Mouse (Mus musculus): ENCODE data around the gene Tet2.
"Not testable (repeated sequence)": the region's sequence is repeated elsewhere in the genome, so short reads cannot be mapped to it uniquely, and the experiment has no call there.

The Tet2 gene

DNA sequence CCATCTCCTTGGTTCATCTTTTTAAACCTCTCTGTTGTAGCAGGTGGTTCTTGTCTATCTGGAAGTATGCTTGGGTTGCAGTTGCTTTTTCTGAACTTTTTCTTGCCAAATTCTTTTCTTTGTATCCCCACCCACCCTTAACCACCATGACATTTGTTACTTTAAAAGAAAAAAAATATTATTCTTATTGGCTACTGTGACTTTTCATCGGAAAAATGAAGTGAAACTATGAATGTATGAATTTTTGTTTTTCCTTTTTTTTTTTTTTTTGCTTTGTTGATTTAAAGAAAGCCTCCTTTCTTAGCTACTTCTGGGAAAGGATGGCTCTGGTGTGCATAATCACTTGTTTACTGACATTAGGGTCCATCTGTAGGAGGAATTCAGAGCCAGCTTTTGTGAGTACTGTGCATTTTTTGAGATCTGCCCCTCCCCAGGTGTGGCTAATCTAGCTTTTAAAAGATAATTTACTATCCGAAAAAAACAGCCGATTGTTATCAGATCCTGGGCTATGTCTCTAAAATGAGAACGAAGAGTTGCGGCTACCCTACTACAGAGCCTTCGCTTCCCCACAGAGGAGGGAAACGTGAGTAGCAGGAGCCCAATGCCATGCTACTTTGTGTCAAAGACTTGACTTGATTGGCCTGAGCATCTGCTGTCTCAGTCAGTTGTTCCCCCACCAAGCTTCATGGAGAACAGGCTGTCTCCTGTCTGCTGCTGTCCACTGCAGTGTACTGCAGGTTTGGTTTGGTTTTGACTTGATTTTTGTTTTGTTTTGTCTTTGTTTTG is 4.6 kb upstream of the Tet2 start:
- DNase-seq (ENCODE audit: low read depth, low spot score): peak; percentile 64

DNA sequence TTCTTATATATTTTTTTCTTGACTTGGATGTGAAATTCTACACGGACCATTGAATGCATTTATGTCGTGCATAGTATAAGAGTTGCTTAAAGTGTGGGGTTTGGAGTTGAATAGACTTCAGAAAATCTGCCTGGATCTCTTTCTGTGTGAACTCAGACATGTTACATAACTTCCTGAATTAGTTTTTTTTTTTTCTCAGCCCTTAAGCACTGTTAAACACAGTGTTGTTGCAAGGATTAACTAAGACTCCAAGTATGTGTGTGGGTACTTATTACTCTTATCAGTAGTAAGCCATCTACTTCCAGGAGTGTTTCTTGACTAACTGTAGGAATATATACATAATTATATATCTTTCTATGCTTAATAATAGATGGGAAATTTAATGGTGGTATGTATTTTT is 3.7 kb upstream of the Tet2 start:
- DNase-seq (ENCODE audit: low read depth, low spot score): no peak

DNA sequence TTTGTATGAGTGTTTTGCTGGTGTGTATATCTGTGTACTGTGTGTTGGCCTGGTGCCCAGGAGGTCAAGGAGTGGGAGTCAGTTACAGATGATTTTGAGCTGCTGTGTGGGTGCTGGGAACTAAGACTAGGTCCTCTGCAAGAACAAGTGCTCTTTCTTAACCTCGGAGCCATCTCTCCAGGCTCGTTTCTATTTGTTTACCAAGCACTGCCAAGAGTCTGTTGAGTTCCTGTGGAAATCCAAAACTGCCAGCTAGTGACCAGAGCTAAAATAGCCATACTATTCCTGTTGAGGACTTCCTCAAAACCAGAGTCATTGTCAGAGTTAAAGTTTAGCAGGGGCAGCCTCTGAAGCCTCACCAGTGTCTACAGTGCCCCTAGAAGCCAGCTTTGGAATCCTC is 1.9 kb upstream of the Tet2 start:
- DNase-seq (ENCODE audit: low read depth, low spot score): no peak

DNA sequence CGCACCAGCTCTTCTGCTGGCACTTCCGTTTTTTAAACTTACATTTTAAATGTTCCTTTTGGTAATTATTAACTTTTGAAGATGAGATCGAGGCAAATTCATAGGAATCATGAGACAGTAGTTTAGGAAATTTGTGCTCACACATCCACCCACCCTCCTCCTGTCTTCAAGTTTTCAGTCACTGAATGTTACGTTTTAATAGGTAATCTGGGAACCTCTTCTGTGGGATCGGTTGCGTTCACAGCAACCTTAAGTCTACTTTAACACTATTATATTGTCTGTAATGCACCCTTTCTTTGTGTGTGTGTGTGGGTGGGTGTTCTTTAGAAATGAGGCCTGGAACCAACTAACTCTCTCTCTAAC is 346 bp upstream of the Tet2 start:
- DNase-seq (ENCODE audit: low read depth, low spot score): no peak

DNA sequence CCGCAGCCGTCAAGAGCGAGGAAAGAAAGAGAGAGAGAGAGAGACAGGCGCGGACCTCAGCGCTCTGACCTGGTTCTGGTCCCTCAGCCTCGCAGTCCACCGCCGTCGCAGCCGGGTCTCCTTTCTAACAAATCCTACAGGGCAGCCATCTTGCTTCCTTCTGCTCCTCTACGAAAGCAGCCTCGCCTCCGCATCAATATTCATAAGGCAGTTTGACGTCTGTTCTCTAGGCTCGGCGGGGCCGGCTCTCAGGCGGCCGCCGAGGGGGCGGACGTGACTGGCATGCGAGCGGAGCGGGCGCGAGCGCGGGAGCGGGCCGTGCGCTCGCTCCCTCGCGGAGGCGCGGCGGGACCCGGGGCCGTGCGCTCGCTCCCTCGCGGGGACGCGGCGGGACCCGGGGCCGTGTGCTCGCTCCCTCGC is 798 bp downstream of the Tet2 start:
- DNase-seq (ENCODE audit: low read depth, low spot score): peak; percentile 97

DNA sequence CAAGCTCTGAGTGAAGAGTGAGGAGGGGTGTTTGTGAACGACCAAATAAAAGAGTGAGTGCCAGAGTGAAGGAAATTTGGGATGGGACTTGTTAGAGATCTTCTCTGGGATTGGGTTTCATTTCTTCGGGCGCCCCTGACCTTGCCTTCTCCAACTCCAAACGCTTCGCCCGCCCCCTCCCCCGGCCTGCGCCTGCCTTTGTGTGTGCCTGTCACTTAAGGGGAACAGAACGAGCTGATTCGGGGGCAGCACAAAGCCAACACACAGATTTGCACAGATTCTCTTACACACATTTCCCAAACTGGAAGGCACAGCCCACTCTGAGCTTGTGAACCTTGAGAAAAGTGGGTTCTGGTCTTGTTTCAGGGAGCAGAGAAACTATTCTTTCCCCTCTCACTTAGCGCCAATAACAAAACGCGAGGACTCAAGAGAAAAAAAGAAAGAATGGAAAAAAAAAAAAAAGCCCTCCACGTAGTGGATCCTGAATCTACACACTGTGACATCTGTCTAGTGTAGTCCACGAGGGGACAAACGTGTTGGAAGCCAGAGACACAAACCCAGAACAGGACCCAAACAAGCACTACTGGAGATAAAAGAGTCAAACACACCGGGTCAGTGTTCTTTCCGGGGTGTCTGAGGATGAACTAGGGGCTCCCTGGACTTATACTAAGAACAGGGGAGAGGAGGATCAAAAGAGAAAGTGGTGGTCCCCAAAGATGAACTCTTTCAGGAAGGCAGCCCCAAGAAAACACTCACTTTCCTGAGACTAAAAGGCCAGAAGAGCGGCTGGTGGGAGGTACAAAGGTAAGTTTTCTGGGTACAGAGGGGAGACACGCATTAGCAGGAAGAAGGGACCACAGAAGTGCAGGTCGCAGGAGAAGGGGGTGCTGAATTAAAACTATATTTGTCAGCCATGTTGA is 1.6 kb downstream of the Tet2 start:
- DNase-seq (ENCODE audit: low read depth, low spot score): peak; percentile 59

DNA sequence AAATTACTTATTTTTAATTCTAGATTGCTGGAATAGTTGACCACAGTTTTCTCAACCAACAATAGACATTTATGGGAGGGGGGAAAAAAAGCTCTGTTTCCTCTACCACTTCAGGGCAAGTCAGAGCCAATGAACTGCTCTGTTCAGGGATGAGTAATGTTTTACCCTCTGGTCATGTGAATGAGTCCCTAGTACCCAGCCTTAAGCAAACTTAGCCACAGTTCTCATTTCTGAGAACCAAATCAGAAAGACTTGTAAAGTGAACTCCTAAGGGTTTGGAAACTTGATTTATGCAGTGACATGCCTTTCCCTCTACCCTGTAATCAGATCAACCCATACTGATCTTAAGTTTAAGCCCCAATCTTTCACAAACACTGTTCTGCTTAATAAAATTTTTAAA is 2.9 kb downstream of the Tet2 start:
- DNase-seq (ENCODE audit: low read depth, low spot score): no peak

DNA sequence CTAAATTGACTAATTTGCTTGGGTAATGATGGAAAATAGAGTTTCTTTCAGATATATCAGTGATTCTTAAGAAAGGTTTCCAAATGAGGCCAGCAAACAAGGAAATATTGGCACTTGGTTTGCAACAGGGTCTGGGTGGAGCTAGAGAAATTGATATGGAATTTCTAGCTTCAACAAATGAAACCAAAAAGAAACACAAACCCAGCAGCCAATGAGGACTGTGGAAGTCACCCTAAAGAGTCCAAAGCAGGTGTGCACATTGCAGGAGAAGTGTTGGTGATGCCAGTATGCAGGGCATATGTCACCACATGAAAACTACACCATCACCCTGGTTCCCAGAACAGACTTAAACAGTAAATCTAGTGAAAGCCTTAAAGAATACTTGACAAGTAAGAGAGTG is 3.9 kb downstream of the Tet2 start:
- no peak for DNase-seq (ENCODE audit: low read depth, low spot score)

DNA sequence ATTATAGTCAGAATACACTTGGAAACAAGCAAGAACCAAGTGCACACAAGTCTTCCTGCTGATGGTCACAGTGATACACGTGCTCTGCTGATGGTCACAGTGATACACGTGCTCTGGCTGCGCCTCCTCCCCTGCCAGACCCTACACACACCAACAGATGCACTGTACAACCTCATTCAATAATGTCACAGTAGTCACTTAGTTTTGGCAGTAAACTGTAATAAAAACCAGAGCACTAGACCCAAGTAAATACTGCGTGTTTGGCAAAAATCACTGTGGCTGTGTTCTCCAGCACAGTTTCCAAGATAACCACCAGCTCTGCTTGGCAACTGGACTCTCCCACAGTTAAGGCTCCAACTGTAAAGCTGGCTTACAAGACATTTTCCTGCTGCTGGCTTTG is 4.9 kb downstream of the Tet2 start:
- no peak for DNase-seq (ENCODE audit: low read depth, low spot score)

DNA sequence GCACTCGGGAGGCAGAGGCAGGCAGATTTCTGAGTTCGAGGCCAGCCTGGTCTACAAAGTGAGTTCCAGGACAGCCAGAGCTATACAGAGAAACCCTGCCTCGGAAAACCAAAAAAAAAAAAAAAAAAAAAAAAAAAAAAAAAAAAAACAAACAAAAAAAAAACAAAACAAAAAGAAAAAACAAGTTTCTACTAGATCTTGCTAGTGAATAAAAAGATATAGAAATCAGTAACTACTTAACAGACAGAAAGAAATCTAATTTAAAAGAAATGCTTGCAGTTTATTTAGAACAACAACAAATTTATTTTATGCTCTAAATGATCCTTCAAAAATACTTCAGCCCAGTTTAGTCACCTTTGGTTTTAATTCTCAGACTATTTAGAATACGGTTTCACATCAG is 6.4 kb downstream of the Tet2 start:
- DNase-seq (ENCODE audit: low read depth, low spot score): not testable (repeated sequence)

DNA sequence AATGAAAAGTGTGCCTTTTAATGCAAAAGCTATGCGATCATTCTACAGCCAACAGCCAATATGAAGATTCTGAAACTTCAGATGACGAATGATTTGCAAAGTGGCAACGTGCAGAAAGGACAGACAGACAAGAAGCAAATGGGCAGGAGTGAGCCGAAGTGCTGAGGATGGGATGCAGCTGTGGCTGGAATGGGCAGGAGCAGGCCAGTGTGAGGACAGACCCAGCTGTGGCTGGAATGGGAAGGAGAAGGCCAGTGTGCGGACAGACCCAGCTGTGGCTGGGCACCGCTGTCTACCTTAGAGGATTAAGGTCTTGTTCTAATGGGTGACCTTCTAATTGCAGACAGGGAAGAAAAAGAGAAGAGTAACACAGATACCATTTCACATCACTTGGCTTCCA is 9.3 kb downstream of the Tet2 start:
- DNase-seq (ENCODE audit: low read depth, low spot score): no peak

DNA sequence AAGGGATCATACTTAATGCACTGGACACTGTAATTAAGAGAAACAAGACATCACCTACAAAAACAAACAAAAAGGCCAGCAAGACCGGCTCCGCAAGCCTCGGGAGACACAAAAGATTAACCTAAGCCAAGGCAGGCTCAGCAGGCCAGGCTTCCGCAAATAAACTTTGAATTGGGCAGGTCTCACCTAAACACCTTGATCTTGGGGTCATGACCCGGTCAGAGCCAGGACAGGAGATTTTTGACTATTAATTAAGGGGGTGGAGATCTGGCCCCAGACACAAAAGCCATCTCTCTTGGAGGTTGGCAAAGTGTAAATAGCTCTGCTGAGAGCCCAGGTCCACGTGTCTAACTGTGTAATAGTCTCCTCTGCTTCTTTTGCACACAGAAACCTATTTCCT is 10.9 kb downstream of the Tet2 start:
- DNase-seq (ENCODE audit: low read depth, low spot score): peak; percentile 97

DNA sequence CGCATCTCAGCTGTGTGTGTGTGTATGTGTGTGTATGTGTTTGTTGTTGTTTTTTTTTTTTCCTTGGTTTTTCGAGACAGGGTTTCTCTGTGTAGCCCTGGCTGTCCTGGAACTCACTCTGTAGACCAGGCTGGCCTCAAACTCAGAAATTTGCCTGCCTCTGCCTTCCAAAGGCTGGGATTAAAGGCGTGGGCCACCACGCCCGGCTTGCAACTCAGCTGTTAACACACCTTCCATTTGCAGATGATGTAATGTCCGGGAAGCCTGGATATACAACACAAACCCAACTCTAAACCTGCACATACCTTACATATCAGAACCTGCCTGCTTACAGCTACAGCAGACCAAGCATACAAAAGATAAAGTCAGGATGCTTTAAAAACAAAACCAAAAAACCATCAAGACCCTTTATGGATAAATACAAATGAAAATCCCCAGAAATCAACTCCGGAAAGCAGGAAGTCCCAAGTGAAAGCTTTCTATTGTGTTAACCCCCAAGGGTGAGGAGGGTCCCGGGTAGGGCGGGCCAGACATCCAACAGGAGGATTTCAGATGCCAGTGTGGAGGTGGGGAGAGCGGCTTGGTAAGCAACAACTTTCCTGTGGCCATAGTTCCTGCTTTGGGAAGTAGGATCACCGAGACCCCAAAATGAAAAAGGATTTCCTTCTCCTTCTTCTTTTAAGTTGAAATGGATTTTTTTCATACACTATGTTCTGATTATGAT is 11.5 kb downstream of the Tet2 start:
- peak; percentile 93 for DNase-seq (ENCODE audit: low read depth, low spot score)

DNA sequence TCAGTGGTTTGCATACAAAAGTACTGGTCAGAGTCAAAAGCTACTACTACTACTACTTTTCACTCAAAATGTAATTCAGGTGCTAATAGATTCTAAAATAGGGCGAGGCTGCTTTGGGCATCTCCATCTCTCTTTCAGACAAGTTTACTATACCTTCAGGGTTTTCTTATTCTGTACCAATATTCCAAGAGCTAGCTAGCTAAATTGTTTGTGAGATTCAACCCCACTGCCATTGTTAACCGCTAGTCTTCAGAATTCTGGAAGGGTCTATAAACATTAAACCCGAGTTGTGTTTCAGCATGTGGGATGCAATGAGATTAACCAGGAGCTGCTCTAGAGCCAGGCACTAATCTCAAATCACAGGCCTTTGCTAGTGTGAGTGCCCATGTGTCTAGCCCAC is 12.1 kb downstream of the Tet2 start:
- peak; percentile 72 for DNase-seq (ENCODE audit: low read depth, low spot score)

DNA sequence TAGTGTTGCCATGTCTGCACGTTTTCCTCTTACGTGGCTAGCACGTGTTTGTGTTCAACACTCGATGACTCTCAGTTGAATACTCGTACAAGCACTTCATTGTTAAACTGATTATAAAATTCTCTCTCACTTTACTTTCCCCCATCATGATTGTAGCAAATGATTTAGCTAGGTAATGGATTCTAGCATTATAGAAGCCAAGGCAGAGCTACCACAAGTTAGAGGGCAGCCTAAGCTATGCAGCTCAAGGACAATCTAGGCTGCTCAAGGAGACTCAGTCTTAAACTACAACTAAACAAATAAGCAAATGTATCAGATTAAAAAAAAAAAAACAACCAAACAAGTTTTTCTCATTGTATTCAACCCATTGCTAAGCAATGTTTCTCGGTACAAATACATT is 12.7 kb downstream of the Tet2 start:
- DNase-seq (ENCODE audit: low read depth, low spot score): no peak

DNA sequence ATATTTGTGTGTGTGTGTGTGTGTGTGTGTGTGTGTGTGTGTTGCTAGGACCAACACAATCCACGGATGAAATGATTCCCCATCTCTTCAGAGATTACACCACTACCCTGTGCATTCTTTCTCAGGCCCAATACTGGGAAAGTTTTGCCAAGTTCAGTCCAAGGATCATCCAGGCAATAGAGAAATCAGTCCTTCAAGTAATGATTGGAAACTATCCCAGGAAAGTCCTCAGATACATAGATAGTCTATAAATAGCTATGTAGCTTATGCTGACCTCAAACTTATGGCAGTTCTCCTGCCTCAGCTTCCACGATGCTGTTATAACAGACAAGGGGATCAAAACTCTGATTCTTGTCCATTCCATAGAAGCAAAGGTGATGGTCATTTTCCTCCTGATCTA is 13.8 kb downstream of the Tet2 start:
- DNase-seq (ENCODE audit: low read depth, low spot score): no peak

DNA sequence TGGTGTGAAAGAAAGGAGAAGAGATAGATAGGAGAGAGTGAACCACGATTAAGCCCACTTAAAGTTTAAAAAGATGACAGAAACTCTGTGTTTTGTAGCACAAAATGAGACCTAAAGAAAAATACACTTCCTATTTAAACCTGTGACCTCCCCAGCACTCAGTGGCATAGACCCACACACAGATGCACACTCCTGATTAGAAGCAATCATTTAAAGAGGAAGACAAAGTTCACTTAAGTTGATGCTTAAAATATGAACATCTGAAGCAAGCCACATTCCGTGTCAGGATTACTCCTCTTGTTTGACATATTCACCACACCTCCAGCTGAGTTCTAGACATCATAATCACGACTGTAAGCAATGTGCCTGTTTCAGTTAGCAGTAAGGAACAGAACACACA is 14.3 kb downstream of the Tet2 start:
- no peak for DNase-seq (ENCODE audit: low read depth, low spot score)

DNA sequence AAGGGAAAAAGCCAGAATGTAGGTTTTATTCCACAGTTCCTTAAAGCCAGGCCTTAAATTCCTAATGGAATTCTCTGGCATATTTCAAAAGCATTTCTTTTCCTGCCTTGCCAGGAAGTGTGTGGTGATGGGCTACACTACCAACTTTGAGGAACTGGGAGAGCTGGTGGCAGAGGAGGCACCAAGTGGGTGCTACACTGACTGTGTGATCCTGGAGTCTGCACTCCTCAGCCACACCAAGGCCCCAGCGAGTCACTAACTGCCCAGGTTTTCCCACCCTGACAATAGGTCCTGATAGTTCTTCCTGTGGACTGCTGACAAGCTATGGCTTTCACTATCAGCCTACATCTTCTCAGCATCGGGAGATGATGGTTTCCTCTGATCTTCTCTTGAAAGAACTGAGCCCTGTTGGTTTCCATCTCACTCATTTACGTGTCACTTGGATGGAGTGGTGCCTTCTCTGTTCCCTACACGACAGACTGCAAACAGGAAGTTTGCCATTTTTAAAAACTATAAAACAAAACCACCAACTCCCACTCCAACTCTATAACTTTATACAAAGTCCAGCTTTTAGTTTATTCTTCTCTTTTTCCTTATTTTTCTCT is 18.7 kb downstream of the Tet2 start:
- DNase-seq (ENCODE audit: low read depth, low spot score): no peak

DNA sequence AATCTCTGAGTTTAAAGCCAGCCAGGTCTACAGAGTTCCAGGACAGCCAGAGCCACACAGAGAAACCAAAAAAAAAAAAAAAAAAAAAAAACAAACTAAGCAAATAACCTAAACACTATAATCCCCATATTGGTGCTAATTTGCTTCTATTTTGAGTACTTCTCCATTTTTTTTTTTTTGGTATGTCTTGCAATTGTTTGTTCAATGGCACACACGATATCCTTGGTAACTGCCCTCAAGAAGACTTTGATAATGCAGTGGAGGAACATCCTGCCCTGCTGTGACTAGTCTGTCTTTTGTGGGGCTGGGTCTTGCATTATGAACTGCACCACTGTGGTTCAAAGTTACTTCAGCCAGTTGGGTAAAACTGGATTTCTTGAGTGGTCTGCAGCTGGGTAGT is 19.4 kb downstream of the Tet2 start:
- no peak for DNase-seq (ENCODE audit: low read depth, low spot score)

DNA sequence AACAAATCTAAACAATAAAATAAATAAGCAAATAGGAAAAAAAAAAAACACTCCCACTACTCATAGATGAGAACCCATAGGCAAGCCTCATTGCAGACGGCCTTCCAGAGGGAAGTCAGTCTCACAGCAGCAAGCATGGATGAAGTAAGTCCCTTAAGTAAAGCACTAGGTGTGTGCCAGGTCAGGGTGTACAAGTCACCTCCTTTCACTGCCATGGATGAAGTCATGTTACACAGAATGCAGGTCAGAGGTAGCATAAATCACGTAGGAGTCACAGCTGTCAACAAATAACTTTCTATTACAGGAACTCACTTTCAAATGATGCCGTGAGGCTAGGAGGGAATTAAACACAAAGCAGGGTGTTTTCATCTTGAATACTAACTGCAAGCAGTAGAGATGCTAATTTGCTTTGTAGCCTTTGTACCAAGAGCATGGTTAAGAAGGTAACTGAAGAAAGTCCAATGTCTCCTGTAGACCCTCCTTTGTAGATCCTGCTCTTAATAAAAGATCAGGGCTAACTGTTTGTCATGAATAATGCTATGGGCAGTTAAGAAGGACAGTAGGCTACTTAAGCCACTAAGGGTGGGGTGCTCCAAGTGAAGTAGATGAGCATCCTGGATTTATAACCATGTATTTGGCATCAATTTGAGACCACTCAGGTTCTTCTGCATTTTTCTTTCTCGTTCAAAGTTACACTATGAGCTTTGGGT is 20.4 kb downstream of the Tet2 start:
- peak; percentile 95 for DNase-seq (ENCODE audit: low read depth, low spot score)

DNA sequence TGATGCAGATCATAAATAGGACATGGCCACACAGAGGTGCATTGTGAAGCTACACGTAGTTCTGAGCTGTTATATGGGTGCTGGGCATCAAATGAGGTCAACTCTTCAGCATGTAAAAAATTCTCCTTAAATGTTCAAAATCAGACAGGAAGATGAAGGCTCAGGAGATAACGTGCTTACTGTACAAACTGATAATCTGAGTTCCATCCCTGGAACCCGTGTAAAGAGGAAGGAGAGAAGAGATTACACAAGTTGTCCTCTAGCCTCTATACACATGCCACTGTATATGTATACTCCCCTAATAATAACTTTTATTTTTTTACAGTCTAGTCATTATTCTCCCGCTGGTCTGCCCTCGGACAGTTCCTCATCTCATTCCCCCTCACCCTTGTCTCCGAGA is 21.7 kb downstream of the Tet2 start:
- DNase-seq (ENCODE audit: low read depth, low spot score): no peak
